Mouse (Mus musculus) lung, postnatal 10 days (tissue): ENCODE measurements around the gene Itga2.

ENCODE experiments used
- DNase-seq: peaks from one replicate; pipeline ENCODE4 v3.0.0; 2021

Gene Itga2

DNA sequence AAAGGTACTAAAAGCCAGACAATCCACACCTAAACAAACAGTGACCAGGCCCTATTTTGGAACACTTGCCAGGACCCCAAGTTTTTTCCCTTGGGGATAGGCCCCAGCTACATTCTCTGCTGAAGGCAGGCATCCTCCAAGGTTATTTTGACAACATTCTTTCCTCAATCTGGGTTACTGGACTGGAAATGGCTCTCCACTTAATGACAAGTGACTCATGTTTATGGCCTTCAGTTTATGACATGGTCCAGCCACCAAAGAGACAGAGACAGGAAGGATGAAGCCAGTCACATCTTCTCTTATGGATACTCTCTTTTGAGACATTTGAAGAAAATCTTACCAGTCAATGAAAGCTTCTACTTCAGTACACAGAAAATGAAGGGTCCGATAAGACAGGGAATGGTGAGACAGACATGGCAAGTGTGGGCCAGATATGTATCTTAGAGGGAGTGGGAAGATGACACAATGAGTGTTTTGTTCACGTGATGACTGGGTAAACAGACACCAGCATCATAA lies 55.8 kb downstream of the Itga2 start:
- DNase-seq: no peak

DNA sequence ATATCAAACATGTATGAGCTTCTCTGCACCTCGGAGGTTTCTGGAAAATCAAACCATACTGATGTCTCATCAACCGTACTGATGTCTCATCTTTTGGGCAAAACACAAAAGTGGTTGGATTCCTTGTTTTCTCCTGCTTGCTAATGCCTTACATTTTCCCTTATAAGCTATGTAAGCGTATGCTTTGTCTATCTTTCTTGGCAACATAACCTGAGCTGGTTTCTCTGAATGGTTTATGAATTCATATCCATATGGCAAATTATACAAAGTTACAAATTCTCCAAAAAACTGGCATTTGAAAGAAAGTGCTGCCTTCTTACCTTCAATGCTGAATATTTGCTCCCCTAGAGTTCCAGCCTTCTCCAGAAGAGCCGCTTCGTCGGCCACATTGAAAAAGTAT lies 57.2 kb downstream of the Itga2 start:
- DNase-seq: no peak

DNA sequence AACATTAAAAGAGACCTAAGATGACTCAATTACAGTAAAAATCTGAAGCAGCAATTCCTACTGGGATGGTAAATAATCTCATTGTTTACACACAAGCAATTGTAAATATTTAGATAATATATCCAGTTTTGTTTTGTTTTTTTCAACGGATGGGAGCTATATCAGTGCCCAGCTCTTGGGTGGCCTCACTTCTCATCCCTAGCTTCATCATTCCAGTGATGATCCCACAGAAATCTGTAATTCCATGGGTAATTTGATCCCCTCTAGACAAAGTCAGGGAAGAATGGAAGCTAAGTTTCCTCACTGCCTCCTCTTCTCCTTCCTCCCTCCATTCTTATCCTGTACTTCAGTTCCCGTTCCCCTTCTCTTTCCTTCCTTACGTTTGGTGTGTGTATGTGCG lies 74.4 kb downstream of the Itga2 start:
- no peak for DNase-seq

DNA sequence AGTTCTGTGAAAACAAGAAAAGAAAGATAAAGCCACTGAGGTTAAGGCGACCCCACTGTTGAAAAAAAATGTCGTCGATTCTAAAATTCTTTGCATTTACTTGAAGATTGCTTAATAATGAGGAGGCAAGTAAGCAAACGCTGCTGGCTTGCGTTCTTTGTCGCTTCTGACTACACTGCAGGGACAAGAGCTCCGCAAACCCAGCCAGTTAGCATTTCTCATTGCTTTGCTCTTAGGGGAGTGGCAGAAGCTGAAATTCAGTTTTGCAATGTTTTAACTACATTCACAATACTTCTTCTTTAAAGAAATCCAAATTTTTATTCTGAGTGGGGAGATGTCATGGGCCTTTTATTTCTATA lies 75.7 kb downstream of the Itga2 start:
- DNase-seq: no peak

DNA sequence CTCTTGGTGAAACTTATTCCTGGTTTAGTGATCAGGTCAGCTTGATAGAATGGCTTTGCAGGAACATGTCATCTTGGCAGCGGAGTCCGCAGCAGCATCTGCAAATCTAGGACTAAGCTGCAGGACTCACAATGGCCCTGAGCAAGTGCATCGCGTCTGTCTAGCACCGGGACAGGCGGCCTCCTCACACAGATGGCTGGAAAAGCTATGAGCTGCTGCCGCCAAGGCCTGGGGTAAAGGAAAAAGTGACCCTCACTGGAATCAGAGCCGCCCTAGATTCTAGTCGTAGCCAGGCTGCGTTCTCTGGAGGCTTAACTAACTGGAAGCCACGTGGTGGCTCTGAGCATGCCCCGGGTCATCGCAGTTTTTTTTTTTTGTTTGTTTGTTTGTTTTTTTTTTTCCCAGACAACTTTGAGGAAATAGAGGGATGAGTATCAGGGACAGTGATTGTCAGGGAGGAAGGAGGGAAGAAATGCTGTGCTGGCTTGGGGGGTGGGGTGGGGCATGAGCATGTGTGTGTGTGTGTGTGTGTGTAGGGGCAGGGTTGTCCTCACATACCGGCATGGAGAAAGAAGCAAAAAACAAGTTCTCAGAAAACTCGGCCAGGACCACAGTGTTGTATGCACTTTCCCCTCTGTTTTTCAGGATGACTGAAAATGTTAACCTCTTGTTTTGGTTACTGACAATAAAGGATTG lies 76.2 kb downstream of the Itga2 start:
- no peak for DNase-seq

DNA sequence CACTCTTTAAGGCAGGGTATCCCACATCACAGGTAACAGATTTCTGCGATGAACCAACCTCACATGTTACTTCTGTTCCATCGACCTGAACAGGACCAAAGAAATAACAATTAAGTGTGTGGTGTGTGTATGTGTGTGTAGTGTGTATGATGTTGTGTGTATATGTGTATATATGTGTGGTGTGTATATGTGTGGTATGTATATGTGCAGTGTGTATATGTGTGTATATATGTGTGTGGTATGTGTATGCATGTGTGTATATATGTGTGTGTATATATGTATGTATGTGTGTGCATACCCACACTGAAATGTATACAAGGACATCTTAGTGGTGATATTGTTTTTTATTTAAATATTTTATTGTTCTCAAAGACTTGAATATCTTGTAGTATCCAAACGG lies 77.5 kb downstream of the Itga2 start:
- no peak for DNase-seq

DNA sequence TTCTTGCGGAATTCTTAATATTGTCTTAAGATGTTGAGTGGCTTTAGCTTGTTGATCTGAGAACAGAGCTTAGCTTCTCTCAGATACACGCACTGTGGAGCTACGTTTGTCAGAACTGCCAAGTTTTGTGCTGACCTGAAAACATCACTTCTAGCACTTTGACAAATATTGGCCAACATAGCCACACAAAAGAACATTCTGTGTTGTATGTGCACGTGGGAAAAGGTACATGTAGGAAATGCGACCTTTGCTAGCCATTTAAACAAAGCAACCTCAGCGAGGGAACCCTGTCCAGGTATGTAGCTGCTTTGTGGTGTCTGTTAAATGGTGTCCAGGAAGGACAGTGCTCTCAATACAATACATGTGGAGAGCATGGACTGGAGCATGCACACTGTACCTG lies 77.9 kb downstream of the Itga2 start:
- DNase-seq: no peak

DNA sequence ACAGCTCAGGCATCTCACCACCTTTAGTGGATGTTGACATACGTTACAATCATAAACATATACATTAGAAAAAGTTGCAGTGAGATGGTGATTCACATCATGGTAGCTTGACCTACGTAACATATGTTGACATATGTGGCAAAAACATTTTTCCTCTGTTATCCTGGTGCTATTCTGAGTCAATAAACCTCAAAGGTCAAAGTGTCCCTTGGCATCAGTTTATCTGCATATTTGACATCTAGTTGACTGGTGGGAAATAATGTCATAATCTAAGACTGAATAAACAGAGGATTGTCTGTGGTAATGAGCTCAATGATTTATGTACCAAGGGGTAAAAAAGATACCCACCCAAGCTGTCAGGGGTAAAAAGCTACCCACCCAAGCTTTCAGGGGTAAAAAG lies 78.7 kb downstream of the Itga2 start:
- no peak for DNase-seq

DNA sequence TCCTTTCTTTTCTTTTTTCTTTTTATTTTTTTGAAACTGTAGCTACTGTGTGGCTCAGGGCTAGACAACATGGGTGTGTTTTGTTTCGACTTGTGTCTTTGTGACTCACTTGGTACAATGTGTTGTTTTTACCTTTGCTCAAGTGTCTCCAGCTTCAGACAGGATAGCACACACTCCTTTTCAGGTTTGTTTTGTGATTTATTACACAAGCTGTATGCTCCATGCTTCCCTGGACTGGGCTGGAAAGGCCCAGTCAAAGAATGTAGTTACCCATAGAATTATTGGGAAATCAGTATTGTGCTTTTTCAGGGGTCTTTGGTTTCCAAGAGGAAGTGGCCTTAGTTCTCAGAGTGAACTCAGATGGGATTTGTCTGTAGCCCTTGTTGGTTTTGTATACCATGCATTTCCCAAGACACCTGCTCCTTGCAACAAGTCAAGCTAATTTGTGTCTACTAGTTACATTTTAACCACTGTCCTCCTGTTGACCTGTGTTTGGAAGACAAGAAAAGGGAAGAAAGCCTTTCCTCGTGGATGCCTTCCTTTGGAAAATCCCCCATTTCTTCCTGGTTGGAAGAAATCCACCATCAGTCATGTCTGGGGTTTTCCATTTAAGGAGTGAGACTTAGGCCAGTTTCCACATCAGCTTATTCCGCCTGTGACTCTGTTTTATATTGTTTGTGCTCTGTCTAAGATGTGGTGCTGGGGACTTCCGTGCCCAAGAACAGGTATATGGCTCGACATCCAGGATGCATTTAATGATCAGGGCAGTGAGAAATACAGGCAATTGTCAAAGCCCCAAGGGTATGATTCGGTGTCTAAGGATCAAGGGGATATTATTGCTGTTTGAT lies 79.4 kb downstream of the Itga2 start:
- no peak for DNase-seq

DNA sequence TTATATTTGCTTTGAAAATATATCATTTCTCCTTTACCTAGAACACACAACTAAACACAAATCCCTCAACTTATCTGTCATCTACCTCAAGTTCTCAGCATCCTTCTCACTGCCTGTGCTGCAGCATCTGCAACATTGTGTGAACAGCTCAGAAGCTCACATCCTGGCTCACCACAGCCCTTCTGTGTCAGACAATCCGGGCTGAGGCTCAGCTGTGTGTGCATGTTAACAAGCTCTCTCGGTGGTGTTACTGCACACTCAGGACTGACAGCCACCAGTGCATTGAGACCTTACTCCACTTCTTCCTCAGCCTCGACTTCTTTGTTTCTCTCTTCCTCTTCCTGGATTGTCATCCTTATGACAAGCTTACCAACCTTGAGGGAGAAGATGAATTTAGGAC lies 83.0 kb downstream of the Itga2 start:
- no peak for DNase-seq

DNA sequence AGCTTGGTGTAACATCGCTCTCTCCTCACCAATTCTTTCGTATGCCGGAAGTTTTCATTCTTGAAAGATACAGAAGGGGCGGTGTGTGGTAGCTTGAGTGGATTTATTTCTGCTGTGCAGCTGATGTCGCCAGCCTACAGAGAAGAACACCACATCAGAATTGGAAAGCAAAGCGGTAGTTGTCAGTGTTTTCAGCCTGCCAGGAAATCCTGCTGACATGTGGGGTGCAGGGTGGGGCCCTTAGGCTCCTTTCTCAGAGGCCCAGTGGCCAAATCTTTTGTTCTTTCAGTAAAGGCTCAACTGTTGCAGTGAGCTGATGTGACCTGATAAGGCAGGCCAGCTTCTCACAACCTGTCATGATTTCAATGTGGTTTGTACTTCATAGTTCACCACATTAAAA lies 86.1 kb downstream of the Itga2 start:
- peak; percentile 45 for DNase-seq

DNA sequence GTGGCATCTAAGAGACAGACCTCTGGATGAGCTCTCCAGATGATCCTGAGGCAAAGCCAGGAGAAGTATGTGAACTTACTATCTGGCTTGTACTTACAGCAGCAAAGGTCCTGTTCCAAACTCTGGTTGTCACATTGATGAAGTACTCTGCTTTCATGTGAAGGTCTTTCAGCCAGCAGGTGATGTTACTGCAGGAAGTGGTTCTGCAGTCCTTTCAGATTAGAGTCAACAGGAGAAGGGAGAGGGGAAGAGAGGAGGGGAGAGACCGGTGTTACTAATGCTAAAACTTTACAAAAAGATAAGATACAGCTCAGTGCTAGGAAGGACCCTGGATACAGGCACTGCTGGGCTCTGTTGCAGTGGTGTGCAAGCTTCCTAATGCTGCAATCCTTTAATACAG lies 88.6 kb downstream of the Itga2 start:
- no peak for DNase-seq

DNA sequence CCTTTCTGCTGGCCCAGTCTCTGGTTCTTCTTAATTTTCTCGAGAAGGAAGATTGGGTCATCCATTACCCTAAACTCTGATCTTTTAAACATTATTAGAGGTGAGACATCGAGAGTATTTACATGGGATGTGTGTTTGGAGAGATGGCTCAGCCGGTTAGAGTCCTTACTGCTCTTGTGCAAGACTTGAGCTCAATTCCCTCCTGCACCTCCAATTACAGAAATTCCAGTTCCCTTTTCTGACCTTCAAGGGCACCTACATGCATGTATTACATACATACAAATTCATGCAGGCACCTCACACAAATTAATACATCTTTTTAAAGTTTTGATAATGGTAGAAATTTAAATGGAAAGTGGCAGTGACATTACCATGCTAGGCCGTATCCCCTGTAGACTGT lies 91.4 kb downstream of the Itga2 start:
- DNase-seq: no peak

DNA sequence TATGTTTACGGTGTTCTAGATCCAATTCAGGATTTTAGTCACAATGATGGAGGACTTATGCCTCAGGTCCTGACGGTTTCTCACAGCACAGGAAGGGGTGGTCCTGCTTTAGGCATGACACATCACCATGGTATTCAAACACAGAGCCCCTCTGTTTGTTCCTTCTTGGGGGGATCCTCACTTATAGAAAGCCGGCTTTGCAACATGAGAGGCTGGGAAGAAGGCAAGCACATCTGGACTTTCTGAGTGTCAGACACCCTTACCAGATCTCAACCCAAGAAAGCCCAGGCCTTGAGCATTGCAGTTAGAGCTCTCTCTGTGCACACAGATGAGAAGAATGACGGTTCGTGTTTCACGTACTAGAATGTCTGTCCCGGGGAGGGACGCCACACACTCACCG lies 92.8 kb downstream of the Itga2 start:
- no peak for DNase-seq

DNA sequence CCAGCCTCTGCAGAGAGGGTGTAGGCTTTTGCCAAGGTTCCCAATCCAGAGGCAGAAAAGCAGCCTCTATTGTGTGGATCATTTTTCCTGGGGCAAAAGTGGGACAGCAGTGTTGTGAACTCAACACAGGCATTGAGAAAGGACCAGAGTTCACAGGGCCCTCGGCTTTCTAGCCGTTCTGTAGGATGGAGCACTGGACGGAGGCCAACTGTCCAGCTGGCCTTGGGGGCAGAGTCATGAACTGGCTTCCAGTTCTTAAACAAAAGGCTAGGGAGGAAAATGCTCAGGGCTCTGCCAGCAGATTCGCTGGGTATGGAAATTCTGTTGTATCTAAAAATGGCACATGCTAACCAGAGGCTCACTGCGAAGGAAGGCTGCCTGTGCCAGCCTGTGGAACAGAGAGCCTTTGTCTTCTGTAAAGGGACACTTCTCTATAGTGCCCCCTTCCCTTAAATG lies 93.3 kb downstream of the Itga2 start:
- peak; percentile 76 for DNase-seq

DNA sequence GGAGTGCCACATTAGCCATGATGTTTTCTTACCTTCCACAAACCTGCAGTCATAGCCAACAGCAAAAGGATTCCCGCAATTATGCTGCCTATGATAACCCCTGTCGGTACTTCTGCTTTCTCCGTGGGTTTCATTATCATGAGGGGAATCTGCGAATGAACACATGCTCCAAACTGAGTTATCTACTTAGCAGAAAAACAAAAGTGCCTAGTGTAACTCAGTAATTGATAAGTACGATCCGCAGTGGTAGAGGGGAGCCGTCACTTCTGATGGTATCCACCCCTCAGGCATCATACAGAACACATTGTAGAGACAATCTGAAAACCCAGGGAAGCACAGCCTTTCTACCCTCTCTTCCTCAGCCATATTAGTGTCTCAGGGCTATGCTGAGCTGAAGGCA lies 94.8 kb downstream of the Itga2 start:
- no peak for DNase-seq

DNA sequence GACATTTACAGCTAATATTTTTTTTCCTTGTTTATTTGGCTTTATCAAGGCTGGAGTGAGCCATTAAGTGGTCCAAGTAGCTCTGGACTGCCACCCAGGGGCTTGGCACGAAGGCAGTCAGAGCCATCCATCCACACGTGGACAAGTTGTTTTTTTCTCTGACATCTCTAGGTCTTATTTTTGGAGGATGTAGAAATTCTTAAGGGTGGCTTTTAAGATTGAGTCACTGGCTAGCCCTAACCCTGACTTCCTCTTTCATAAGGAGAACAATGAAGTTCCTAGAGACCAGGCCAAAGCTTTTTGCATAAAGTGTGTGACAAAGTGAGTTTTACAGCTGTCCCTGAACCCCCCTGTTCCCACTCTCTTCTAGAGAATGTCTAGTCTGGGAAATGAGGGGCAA lies 97.3 kb downstream of the Itga2 start:
- DNase-seq: peak; percentile 54

DNA sequence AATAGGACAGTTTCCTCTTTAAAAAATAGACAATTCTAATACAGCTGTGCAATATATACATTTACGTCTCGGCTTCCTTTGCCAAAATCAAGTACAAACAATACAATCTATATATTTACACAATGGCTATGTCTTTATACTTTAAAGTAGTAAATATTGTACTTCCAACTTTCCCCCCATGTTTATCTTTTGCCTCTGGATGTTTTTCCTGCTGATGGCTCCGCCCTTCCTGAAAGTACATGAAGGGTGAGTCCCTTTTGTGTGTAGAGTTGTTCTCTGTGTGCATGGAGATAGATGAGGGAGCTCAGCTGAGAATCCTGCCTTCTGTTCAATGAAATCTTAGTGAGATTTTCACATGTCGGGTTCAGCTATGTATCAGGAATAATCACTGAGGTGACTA lies 98.5 kb downstream of the Itga2 start:
- DNase-seq: peak; percentile 56

DNA sequence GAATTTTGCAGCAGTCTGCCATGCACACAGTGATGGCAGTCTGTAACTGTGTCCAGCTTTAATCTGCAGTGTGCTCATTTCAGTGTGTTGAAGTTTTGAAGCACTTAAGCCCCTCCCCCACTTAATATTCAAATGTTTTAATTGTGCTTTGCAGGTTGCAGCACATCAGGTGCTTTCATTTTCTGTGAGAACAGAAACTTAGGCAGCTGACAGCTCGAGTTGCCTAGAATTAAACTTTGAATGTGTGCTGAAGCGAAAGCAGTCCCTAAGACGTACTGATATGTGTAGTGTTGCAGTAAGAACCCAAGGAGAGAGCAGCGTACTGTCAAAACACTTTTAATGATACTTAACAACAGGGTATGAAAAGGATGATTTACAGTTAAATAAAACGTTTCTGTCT lies 99.1 kb downstream of the Itga2 start:
- DNase-seq: no peak

DNA sequence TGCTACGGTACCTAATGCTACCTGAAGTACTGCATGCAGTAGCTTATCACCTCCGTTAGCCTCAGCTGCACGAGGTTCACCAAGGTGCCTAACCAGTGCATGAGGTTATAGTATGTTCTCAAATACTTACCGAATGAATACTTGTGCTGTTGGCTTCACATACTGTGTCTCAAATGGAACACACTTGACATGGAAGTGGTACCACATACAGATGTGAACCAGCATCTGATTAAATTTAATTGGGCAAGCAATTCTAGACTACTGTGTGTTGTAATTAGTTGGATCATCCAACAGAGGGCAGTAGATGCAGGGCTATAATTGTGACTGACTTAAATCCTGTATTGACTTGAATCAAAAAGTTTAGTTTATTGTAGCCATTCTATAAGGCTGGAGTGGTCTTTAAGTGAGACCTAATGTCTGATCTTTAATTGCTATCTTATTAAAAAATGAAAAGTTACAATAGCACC lies 100.5 kb downstream of the Itga2 start:
- DNase-seq: peak; percentile 61

DNA sequence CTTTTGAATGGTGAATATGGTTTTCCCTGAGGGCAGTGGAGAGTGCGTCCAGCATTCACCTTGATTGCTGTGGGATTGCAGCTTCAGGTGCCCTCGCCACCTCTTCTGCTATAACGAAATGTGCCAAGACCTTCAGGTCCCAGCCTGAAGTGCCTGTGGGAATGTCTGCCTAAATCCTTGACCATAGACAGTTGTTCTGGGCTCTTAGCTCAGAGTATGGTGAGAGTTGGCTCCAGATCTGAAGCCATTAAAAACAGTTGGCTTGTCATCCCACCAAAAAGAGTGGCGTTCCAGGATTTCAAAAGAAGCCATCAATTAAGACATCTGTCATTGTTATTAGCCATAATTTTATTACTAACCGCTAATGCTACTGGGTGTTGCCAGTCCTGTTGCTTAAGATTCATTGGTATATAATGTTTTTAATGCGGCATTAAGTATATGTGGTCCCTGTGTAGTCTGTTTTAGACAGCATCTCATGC lies 106.5 kb downstream of the Itga2 start:
- no peak for DNase-seq

DNA sequence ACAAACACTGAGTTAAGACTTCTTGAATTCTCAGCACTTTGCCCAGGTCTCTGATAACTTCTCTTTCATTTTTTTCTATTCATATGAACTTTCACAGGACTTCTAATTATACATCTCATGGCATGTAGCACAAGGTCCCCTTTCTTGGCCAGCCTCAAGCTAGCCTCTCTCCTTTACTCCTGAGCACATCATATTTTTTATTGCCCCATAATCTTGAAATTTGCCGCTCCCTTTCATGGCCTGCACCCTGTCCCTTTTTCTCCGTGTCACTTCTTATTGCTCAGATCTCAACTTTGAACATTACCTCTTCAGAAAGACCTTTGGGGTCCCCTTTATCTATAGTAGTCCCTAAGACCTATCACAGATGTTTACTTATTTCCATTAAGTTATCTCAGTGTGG lies 109.0 kb downstream of the Itga2 start:
- DNase-seq: no peak

DNA sequence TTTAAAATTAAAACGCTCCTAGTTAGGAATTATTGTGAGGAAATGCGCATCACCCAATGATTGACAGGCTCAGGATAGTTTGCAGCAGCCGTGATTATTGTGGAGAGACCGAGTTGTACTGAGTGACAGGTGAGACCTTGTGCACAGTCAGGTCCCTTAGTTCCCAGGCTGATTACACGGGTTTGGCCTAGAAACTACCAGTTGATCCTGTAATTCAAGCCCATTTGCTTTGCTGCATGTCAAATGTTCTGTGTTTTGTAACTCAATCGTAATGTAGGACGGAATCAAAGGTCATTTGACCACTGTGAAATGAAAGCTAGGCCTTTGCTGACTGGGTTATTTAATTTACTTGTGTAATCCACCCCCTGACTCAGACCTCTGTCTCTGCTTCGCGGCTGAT lies 113.4 kb downstream of the Itga2 start:
- no peak for DNase-seq

DNA sequence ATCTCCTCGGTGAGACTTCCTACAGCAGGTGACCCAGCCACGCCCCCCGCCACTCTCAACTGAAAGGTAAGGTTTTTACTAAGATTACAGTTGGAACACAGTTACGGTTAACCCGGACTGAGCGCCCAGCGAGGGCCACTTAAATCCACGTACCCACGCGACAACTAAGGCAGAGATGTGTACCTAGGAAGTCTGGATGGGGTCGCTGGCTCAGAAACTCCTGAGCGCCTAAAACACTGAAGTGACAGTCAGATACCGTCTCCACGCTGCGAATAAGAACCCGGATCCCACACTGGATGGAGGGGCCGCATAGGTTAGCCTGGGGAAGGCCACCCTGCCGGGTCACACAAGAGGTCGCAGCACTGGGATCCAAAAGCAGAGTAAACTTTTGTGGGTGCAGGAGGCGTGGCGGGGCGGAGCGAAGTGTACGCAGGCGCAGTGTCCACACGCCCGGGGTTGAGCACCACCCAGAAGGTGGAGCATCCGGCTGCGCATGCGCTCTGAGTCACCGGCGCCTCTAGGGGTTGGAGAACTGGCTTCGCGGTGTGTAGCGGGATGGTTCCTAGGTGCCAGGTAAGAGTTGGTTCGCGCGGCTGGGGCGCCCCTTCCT lies 114.0 kb downstream of the Itga2 start, which contains the start of gene Mocs2:
Gene Mocs2, plus strand, starts transcription at position 486 of the 610 bp plus-strand sequence.
- DNase-seq: peak; percentile 95
